Mouse (Mus musculus) CD4-positive helper T cell, adult 2 months (primary cell): ENCODE data around the gene Gpx4.
A peak's percentile ranks its signal among the peaks of the same experiment; 100 is the strongest.

ENCODE experiments used
- DNase-seq: peaks from one replicate; pipeline ENCODE4 v3.0.0-alpha.2; 2012; ENCODE audit warnings: low read depth, missing footprints, low spot score

Gene Gpx4

GRCm38 (mm10) chr10:80047041-80047565, at the start of gene Gpx4:
Gene Gpx4, plus strand, starts transcription at chr10:80047166.
- DNase-seq, result no peak

DNA sequence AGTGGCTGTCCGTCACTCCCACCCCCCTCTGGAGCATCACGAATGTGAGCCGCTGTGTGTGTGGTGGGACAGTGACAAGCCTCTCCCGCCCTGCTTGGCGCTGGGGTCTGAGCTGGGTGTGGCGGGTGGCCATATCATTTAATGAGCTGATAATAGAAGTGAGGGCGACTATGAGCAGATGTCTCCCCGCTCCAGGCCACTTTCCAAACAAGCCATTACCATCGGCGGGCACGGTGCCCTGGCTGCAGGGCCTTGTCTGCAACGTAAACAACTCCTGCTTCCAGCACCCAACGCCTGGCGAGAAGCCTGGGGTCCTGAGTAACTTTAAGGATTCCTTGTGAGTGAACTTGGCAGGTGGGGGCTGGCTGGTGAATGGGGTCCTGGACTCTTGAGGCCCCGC, 49.1 kb upstream of the Gpx4 start:
- DNase-seq, result no peak

- DNase-seq, result no peak
These were observed 45.0 kb upstream of the Gpx4 start for GRCm38 (mm10) chr10:80001945-80002344.

DNA sequence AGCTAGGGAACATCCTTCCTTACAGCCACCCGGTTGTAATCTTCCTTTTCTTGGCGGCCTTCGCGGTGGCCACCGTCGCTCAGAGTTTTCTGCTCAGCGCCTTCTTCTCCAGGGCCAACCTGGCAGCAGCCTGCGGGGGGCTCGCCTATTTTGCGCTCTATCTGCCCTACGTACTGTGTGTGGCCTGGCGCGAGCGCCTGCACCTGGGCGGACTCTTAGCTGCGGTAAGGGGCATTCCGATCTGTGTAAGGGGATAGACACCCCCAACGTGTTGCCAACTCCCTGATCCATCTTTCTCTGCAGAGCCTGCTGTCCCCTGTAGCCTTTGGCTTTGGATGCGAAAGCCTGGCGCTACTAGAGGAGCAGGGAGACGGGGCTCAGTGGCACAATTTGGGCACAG, 44.1 kb upstream of the Gpx4 start:
- DNase-seq, result no peak

- DNase-seq, result no peak
These were observed 43.4 kb upstream of the Gpx4 start for GRCm38 (mm10) chr10:80003374-80004232.

- DNase-seq, result no peak
These were observed 42.7 kb upstream of the Gpx4 start for GRCm38 (mm10) chr10:80004233-80004705.

GRCm38 (mm10) chr10:80011740-80012139, 35.2 kb upstream of the Gpx4 start:
- DNase-seq, result no peak

DNA sequence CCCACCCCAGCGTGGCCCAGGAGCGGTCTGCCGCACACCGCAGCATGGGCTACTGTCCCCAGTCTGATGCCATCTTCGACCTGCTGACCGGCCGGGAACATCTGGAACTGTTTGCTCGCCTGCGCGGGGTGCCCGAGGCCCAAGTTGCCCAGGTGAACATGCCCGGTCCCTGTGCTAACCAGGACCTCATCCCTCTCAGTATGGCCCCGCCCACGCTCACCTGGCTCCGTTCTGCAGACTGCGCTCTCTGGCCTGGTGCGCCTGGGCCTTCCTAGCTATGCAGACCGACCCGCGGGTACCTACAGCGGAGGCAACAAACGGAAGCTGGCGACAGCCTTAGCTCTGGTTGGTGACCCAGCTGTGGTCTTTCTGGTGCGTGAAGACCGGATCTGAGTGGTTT, 33.4 kb upstream of the Gpx4 start:
- no peak for DNase-seq

GRCm38 (mm10) chr10:80014484-80015290, 32.3 kb upstream of the Gpx4 start:
- no peak for DNase-seq

- DNase-seq, result no peak
These were observed 31.4 kb upstream of the Gpx4 start for GRCm38 (mm10) chr10:80015583-80015982.

- DNase-seq, result peak; percentile 93
These were observed 30.5 kb upstream of the Gpx4 start, which contains the start of gene Arhgap45 for GRCm38 (mm10) chr10:80016511-80016910. Gene Arhgap45, plus strand, starts transcription at chr10:80016653.

GRCm38 (mm10) chr10:80016931-80017330, 30.0 kb upstream of the Gpx4 start:
- DNase-seq, result peak; percentile 77

DNA sequence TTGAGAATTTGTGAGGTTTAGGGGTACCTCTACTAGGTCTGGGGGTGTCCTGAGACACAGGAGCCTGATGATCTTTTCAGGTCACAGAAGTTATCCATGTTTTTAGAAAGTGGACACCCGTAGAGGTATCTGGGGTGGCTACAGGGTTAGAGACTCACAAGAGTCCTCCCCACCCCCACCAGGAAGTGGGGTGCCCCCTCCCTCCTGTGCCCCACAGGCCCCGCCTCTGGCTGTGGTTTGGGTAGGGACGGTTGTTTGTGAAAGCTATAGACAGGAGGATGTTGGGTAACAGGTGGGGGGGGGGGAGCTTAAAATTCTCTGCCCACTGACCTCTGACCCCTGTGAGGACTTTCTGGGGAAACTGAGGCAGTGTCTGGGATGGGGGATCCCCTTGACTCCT, 29.6 kb upstream of the Gpx4 start:
- peak; percentile 94 for DNase-seq

DNA sequence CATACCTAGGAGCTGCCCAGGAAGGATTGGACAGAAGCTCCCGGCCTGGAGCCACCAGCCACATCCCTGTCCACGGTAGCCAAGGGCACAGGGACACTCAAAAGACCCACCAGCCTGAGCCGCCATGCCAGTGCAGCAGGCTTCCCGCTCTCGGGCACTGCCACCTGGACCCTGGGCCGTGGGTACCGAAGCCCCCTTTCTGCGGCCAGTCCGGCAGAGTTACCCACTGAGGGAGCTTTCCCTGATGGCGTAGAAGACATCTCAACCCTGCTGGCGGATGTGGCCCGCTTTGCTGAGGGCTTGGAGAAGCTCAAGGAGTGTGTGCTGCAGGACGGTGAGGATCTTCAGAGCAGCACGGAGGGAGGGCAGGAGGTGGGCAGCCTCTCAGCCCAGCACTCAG, 29.2 kb upstream of the Gpx4 start:
- DNase-seq, result peak; percentile 71

- peak; percentile 84 for DNase-seq
These were observed 28.1 kb upstream of the Gpx4 start for GRCm38 (mm10) chr10:80018739-80019297.

GRCm38 (mm10) chr10:80019471-80020131, 27.4 kb upstream of the Gpx4 start:
- no peak for DNase-seq

DNA sequence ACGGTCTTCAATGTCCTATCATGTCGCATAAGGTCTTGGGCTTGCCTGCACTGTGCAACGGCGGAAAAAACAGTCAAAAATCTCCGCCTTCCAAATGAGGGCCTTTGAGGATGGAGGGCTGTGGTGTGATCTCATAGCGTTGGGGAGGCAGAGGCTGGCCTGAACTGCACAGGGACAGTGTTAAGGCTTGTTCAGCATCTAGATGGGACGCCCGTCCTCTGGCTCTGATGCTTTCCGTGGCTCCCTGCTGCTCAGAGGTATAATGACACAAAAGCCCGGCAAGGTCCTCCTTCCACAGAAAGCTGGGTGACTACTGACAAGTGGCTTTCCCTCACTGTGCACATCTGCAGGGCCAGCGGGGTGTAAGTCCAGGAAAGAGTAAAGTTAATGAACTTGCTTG, 26.8 kb upstream of the Gpx4 start:
- no peak for DNase-seq

- DNase-seq, result no peak
These were observed 26.2 kb upstream of the Gpx4 start for GRCm38 (mm10) chr10:80020603-80021319.

DNA sequence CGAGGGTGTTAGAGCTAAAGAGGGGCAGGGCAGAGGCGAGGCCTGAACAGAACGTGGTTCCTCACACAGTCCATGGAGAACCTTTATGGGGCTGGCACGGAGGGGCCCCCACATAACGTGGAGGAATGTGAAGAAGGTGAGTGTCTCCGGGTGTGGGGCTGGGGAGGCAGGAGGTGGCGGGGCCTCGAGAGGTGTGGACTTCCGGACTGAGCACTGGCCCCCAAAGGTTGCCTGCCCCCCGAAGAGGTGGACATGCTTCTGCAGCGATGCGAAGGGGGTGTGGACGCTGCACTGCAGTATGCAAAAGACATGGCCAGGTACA, 25.7 kb upstream of the Gpx4 start:
- no peak for DNase-seq

DNA sequence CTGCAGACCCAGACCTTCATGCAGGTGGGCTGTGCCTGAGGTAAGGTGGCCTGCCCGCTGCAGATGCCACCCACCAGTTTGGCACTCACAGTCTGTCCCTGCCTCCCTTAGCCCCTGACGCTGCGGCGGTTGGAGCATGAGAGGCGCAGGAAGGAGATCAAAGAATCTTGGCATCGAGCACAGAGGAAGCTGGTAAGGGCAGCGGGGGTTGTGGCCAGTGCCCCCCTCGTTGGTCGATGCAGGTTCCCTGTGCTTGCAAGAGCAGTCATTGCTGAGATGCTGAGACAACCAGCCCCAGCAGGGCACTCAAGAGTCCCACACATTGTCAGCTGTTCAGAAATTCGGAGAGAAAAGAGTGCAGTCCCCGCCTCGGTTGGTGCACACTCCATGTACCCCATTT, 24.8 kb upstream of the Gpx4 start:
- peak; percentile 78 for DNase-seq

DNA sequence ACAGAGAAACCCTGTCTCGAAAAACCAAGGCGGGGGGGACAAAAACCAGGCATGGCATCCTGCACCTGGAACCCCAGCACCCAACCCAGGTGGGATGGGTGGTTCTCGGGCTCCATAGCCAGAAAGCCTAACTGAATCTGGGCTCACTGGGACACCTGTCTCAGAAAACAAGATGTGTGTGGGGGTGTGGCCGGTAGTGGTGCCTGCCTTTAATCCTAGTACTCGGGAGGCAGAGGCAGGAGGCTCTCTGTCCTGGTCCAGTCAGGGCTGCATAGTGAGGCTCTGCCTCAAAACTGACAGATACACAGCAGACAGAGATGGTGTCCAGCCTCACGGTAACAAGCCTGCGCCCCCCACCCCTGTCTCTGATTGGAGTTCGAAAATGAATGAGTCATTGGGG, 24.2 kb upstream of the Gpx4 start:
- DNase-seq, result no peak
